Comparison of ENCODE assay signal across 19 mouse cellular contexts in the genomic region with DNA sequence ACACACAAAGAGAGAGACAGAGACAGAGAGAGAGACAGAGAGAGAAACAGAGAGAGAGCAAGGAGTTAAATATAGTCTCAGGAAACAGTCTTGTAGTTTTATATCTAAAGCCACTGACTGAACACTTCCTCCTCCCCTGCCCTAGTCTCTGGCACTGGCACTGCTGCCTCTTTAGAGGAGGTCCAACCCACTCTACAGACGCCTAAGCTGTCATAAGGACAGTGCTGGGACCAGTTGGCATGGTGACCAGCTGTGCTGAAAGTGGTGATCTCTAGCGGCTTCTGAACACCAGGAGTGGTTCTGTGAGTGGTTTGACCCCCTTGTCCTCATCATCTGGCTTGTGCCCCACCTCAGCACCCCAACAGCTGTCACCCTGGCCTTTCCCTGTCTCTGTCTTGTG. TPM values are rescaled to one million over a fixed set of nuclear protein-coding genes. Genes with fewer than 3 reads are reported as not detected.
DNase-seq lines count a peak whose midpoint lies in the region; ATAC-seq and TF ChIP-seq lines count a peak whose summit lies in the region.
"Had no signal": no experiment of that assay in that cellular context is flagged by ENCODE, and none has a peak within 500 bp of the region (broad histone marks: within the 10 kb centered on the region; RNA-seq: fewer than 3 reads in every experiment).

No protein-coding gene starts in this region.

- no peak overlapping the region for H3K9ac ChIP-seq in MEL (ENCODE audit: control insufficient read depth, low read depth, low read length, poor library complexity, severe bottlenecking)
- H3K9ac ChIP-seq: forebrain, embryonic 13.5 days; limb, embryonic 12.5 days; liver, embryonic 14.5 days had no signal

- ATAC-seq in inflammation-experienced regulatory T-cells, adult 6 months: peak; percentile 41
- ATAC-seq in neutrophil, adult 5-6 weeks (ENCODE audit: extremely low read depth, insufficient number of reproducible peaks, low FRiP score, poor library complexity, severe bottlenecking): peak; percentile 54; the same call in 1 of the 2 replicates
- ATAC-seq: forebrain, embryonic 13.5 days; lung, postnatal 0 days had no signal

- no peaks in the 10 kb centered on the region for H3K27me3 ChIP-seq in MEL (ENCODE audit: control insufficient read depth in 1 of 2, insufficient read depth in 2 of 2, low read length in 2 of 2)
- H3K27me3 ChIP-seq: forebrain, embryonic 13.5 days; limb, embryonic 12.5 days had no signal

- peaks cover 0 to 12% of the 10 kb centered on the region in 2 experiments; a peak in 2 of 4 replicates for H3K36me3 ChIP-seq in MEL (ENCODE audit: control insufficient read depth in 1 of 2, insufficient read depth in 2 of 2, low read length in 2 of 2)
- H3K36me3 ChIP-seq: G1E; limb, embryonic 12.5 days had no signal

- intact Hi-C loops in left cerebral cortex, postnatal 36 days (cut with DNase I): no loop called here

- TF ChIP-seq EP300 in MEL (IDR thresholded peaks at IDR 0.05; ENCODE audit: low read depth in 1 of 2, low read length in 2 of 2): no peak

- H3K9me3 ChIP-seq in MEL (replicated peaks; ENCODE audit: insufficient read depth, low read length): no peaks in the 10 kb centered on the region
- H3K9me3 ChIP-seq: forebrain, embryonic 13.5 days; G1E; limb, embryonic 12.5 days had no signal

- no peak overlapping the region for H3K27ac ChIP-seq in MEL (ENCODE audit: control insufficient read depth, low read depth, low read length)
- H3K27ac ChIP-seq: forebrain, embryonic 13.5 days; left cerebral cortex, adult 2 months; limb, embryonic 12.5 days; liver, embryonic 14.5 days had no signal

- no peak for TF ChIP-seq CTCF in MEL (IDR thresholded peaks at IDR 0.05 in 2 of 3, conservative IDR thresholded peaks at IDR 0.05 in 1 of 3; ENCODE audit: control insufficient read depth in 1 of 3, insufficient read depth in 1 of 3, low read depth in 2 of 3, low read length in 3 of 3, poor library complexity in 1 of 3, severe bottlenecking in 1 of 3)

- peaks cover 6 to 24% of the 10 kb centered on the region in 2 experiments for H3K4me1 ChIP-seq in MEL (ENCODE audit: control insufficient read depth in 1 of 2, insufficient read depth in 2 of 2, low read length in 2 of 2)
- H3K4me1 ChIP-seq: forebrain, embryonic 13.5 days had no signal

- DNase-seq in 416B (ENCODE audit: low read depth) (peak; percentile 56), MEL (ENCODE audit: low read depth, low spot score) (peak; percentile 42)
- no peak for DNase-seq in frontal cortex, postnatal 25 days (ENCODE audit: low spot score in 2 of 2)
- no peak for DNase-seq in left cerebral cortex, postnatal 36 days (ENCODE audit: low spot score in 2 of 2)
- DNase-seq in heart, adult 9 months (ENCODE audit: low spot score in 2 of 2): no peak
- DNase-seq: adrenal gland, adult 8-10 months; cerebellum, adult 11-12 months; cerebellum, postnatal 25 days; gastrocnemius, postnatal 36 days; heart, postnatal 4 days; kidney, postnatal 10 days had no signal

- no peaks in the 10 kb centered on the region for H3K79me2 ChIP-seq in MEL (ENCODE audit: control insufficient read depth, insufficient read depth, low read length, poor library complexity)

- TF ChIP-seq POLR2A in MEL (IDR thresholded peaks at IDR 0.05; ENCODE audit: control insufficient read depth in 1 of 2, insufficient read depth in 1 of 2, low read depth in 1 of 2, low read length in 2 of 2, poor library complexity in 1 of 2): no peak

- no peak for TF ChIP-seq RAD21 in MEL (IDR thresholded peaks at IDR 0.05; ENCODE audit: low read depth, low read length)

- H3K4me3 ChIP-seq in MEL (ENCODE audit: control insufficient read depth in 1 of 2, insufficient read depth in 1 of 2, low read depth in 2 of 2, low read length in 2 of 2): no peak overlapping the region
- H3K4me3 ChIP-seq: forebrain, embryonic 13.5 days; left cerebral cortex, adult 2 months; limb, embryonic 12.5 days had no signal

TF ChIP-seq in MEL, 35 proteins besides CTCF, POLR2A, EP300 and RAD21:
- TF ChIP-seq SIN3A (IDR thresholded peaks at IDR 0.05; ENCODE audit: low read length) (no peak), BHLHE40 (IDR thresholded peaks at IDR 0.05; ENCODE audit: borderline replicate concordance, low read depth, low read length) (no peak), MAX (IDR thresholded peaks at IDR 0.05; ENCODE audit: low read length) (no peak), ETS1 (IDR thresholded peaks at IDR 0.05; ENCODE audit: low read depth, low read length) (no peak), TAL1 (IDR thresholded peaks at IDR 0.05; ENCODE audit: low read length) (no peak), MXI1 (IDR thresholded peaks at IDR 0.05; ENCODE audit: low read depth, low read length) (no peak), ZNF384 (IDR thresholded peaks at IDR 0.05; ENCODE audit: low read depth, low read length) (no peak), POLR2AphosphoS5 (IDR thresholded peaks at IDR 0.05; ENCODE audit: borderline replicate concordance, low read depth, low read length) (no peak), GABPA (IDR thresholded peaks at IDR 0.05; ENCODE audit: low read depth, low read length) (no peak), UBTF (IDR thresholded peaks at IDR 0.05; ENCODE audit: borderline replicate concordance, insufficient read depth, low read depth, low read length) (no peak), JUND (IDR thresholded peaks at IDR 0.05; ENCODE audit: low read depth, low read length) (no peak), E2F4 (IDR thresholded peaks at IDR 0.05; ENCODE audit: borderline replicate concordance, low read depth, low read length) (no peak), MEF2A (IDR thresholded peaks at IDR 0.05; ENCODE audit: extremely low read depth, insufficient replicate concordance, low read depth, low read length, poor library complexity, severe bottlenecking) (no peak), TBP (IDR thresholded peaks at IDR 0.05; ENCODE audit: low read depth, low read length) (no peak), NELFE (IDR thresholded peaks at IDR 0.05; ENCODE audit: low read depth, low read length) (no peak), RCOR1 (IDR thresholded peaks at IDR 0.05; ENCODE audit: low read depth, low read length) (no peak), USF1 (IDR thresholded peaks at IDR 0.05; ENCODE audit: low read depth, low read length) (no peak), CHD2 (IDR thresholded peaks at IDR 0.05; ENCODE audit: low read length) (no peak), MYB (IDR thresholded peaks at IDR 0.05; ENCODE audit: low read depth, low read length) (no peak)

RNA-seq across cellular contexts. Expression of gene Cnnm4, which starts 9.6 kb away (rescaled TPM):
- 7.8 and 8.1 TPM in 2 replicates for total RNA-seq in MEL (2012; rRNA removed)
- 1 to 10 TPM in 1 of 2 experiments, not detected in 1; 8.5 TPM for polyA plus RNA-seq in MEL (2012; ENCODE audit: insufficient read depth in 1 of 2, insufficient read length in 2 of 2, low read depth in 1 of 2, low replicate concordance in 2 of 2, missing spikeins in 1 of 2)
- 10 to 100 TPM; 11.5 to 13.9 (median 12.1) TPM for polyA plus RNA-seq in inflammation-experienced regulatory T-cells, adult 6 months (2017; shearing (Covaris generic))
- 15.6 and 15.8 TPM in 2 replicates for total RNA-seq in neutrophil, adult 5-6 weeks (2017)
- total RNA-seq in left cerebral cortex, postnatal 36 days (2021): 10 to 100 TPM; 13.3 to 14.0 TPM

RNA-seq across cellular contexts. Expression of gene Lman2l, which starts 16.8 kb away (rescaled TPM):
- total RNA-seq in MEL (2012; rRNA removed): 6.1 and 7.0 TPM in 2 replicates
- polyA plus RNA-seq in MEL (2012; ENCODE audit: insufficient read depth in 1 of 2, insufficient read length in 2 of 2, low read depth in 1 of 2, low replicate concordance in 2 of 2, missing spikeins in 1 of 2): 10 to 100 TPM in 1 of 2 experiments, not detected in 1; 19.7 TPM
- polyA plus RNA-seq in inflammation-experienced regulatory T-cells, adult 6 months (2017; shearing (Covaris generic)): 10 to 100 TPM in 2 of 3 experiments, 1 to 10 TPM in 1; 7.9 to 12.0 (median 11.4) TPM
- total RNA-seq in neutrophil, adult 5-6 weeks (2017): 13.0 and 14.9 TPM in 2 replicates
- 10 to 100 TPM; 34.3 to 43.6 TPM for total RNA-seq in left cerebral cortex, postnatal 36 days (2021)

RNA-seq across cellular contexts. Expression of gene Cnnm3, which starts 49.8 kb away (rescaled TPM):
- 3.8 and 4.2 TPM in 2 replicates for total RNA-seq in MEL (2012; rRNA removed)
- polyA plus RNA-seq in MEL (2012; ENCODE audit: insufficient read depth in 1 of 2, insufficient read length in 2 of 2, low read depth in 1 of 2, low replicate concordance in 2 of 2, missing spikeins in 1 of 2): 1 to 10 TPM in 1 of 2 experiments, not detected in 1; 9.9 TPM
- polyA plus RNA-seq in inflammation-experienced regulatory T-cells, adult 6 months (2017; shearing (Covaris generic)): 1 to 10 TPM; 3.1 to 9.2 (median 6.7) TPM
- total RNA-seq in neutrophil, adult 5-6 weeks (2017): 16.2 and 20.8 TPM in 2 replicates
- 10 to 100 TPM; 30.4 to 32.9 TPM for total RNA-seq in left cerebral cortex, postnatal 36 days (2021)

Comparison
In these comparisons a context has a peak if more than half of its experiments do, and no peak if none do; other contexts are left out.
1. DNase-seq: peak in 416B (single experiment) and MEL (single experiment); none in frontal cortex, postnatal 25 days (0 of 2), left cerebral cortex, postnatal 36 days (0 of 2) and heart, adult 9 months (0 of 2).